Mouse (Mus musculus) frontal cortex, adult 2 months (tissue): ENCODE data around the gene Clybl. TPM values are rescaled to one million over a fixed set of nuclear protein-coding genes. Genes with fewer than 3 reads are reported as not detected.

ENCODE experiments used
- DNase-seq, 2 experiments: peaks; one replicate each; pipeline ENCODE4 v3.0.0; 2022; ENCODE audit warnings: low spot score in 1 of 2; ENCODE audit errors: extremely low spot score in 1 of 2
- polyA plus RNA-seq: library from polyadenylated mRNA; depleted of rRNA; stranded (reverse); fragments of >200 nt; gene quantifications from 2 replicates; pipeline ENCODE4 v1.2.3, GENCODE M21; 2012

The Clybl gene
- polyA plus RNA-seq, 1 experiment, result 24.6 TPM

- DNase-seq, result no peak
Observed at GRCm38 (mm10) chr14:122382281-122382680, 200.8 kb downstream of the Clybl start.

GRCm38 (mm10) chr14:122383931-122384330 lies 202.4 kb downstream of the Clybl start:
- no peak for DNase-seq

DNA sequence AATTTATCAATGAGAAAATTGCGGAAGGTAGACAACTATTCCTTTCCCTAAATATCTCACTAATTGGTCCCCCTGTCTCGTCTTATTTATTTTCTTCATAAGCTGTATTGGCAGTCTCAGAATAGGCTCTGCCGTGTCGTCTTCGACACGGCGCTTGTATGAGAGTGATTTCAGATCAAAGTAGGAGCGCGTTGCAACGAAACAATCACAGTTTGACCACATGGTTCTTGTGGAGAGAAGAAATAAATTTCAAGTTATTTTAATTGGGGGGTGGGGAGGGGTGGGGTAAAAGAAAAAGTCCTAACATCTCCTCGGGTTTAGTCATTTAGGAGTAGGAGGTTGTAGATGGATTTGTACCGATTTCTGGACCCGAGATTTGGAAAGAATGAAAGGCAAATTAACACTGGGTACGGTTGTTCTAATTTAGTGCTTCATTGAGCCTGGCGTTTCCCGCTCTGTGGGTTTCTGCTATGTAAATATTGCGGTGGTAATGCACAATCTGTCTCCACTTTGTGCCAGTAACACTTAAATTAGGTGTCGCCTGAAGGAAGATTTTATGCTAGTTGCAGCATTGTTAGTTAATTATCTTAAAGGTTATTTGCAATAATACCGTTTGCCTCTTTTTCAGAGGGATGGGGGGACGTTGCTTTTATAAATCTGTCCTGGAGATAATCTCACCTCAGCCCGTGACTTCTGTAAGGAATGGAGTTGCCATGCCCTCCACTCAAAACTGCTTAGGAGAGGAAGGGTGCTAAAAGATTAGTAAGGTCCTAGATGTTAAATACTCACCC lies 203.1 kb downstream of the Clybl start:
- DNase-seq, result no peak

GRCm38 (mm10) chr14:122385238-122385534 lies 203.7 kb downstream of the Clybl start:
- no peak for DNase-seq

DNA sequence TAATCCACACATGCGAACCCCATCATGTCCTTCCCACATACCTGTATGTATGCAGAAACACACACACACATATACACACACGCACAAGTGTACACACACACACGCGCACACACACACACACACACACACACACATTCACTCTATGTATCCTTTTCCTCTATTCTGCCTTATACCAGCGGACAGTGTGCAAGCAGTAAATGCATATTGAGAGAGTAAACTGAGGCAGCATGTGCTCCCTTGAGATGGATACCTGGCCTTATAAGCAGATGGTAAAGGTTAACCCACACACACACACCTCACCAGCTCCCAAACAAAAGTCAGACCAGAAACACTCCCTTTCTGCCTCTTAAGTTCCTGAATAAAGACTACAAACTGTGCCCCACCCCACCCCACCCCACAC lies 204.3 kb downstream of the Clybl start:
- no peak for DNase-seq

DNA sequence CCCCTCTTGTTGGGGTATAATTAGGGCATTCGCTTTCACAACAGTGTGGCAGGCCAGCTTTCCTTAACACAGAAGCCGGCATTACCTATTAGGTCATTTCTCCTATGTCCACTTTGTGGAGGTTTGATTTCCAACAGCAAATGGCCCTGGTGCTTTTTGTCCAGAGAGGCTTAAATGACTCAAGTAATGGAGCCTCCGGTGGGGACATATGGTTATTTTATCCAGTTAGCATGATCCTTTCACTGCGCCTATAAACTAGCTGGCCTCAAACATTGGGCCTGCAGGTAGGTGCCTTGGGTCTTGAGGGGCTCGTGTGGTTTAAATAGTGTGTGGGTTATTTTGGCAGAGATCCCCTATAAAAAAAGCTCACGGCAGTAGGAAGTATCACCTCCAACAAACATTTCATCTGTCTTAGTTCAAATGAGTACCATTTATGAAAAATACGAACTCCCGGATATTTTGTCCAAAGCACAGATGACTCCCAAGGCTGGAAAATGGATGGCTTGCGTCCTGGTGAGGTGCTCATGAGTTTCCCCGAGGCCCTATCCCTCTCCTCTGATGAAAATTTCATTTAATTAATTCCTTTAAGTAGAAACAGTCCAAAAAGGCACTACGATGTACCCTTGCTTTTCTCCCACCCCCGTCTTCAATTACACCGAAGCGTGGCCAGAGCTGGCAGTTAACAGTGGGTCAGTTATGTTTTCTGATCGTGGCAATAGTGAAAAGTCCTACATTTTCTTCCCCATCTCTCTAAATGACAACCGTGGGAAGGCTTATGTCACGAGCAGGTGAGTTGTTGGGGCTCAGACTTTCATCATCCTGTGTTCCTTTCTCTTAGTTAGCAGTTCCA lies 205.0 kb downstream of the Clybl start:
- DNase-seq, result no peak

GRCm38 (mm10) chr14:122387781-122388180 lies 206.3 kb downstream of the Clybl start:
- no peak for DNase-seq

DNA sequence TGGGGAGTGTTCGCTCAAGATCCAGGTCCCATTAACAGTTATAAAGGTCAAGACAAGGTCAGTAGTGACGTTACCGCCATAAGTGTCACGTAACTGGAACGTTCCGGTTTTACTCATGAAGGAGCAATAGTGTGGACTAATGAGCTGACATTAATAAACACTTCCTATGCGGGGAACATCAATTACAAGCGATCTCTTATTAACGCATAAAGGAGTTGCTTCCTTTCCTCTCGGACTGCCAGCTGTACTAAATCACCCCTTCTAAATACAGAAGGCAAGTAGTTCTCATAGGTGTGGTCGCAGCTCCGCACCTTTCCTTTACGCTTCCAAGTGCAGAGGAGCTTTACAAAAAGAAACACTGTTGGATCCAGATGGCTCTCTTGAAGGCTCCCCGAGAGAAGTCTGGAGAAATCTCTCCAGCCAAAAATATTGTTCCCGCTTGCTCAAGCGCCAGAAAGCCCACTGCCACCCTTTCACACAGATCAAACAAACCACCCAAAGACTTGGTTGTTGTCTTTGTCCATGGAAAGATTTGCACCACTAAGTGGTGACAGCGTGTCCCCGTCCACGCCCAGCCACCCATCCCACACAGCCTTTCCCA lies 207.0 kb downstream of the Clybl start:
- no peak for DNase-seq

GRCm38 (mm10) chr14:122389684-122390370 lies 208.3 kb downstream of the Clybl start:
- no peak for DNase-seq

GRCm38 (mm10) chr14:122390935-122391334 lies 209.4 kb downstream of the Clybl start:
- DNase-seq, result no peak

GRCm38 (mm10) chr14:122393119-122393518 lies 211.6 kb downstream of the Clybl start:
- no peak for DNase-seq

DNA sequence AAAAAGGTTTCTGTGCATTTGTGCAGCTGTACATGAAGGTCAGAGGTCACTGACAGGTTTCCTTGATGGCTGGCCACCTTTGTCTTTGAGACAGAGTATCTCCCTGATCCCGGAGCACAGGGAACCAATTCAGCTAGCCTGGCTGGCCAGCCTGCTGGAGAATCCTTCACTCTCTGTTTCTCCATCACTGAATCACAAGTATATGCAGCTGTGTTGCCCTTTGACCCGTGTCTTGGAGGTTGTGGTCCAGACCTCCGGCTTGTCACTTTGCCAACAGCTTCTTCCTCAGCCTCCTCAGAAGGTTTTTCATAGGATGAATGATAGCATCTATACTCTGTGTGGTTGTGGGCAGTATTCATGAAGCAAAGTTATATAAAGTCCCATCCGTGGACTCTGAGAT lies 217.2 kb downstream of the Clybl start:
- DNase-seq, result no peak

GRCm38 (mm10) chr14:122399906-122400305 lies 218.4 kb downstream of the Clybl start:
- DNase-seq, result no peak

DNA sequence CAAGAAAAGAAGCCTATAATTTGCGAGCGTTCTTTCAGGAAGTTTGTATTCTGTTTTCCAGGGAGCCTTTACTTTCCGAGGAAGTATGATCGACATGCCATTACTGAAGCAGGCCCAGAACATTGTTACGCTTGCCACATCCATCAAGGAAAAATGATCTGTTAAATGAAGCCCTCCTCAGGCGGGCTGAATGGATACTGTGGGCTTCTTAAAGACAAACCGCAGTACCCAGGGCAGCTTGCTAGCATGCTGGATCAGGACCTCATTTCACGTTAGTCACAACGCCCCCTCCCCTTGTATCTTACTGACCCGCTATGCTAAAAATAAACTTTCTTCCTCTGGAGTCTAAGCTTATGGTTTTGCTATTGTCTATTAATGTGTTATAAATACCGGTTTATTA lies 220.4 kb downstream of the Clybl start:
- DNase-seq, result no peak

- DNase-seq, result no peak
Observed at GRCm38 (mm10) chr14:122402716-122403258, 221.3 kb downstream of the Clybl start.

DNA sequence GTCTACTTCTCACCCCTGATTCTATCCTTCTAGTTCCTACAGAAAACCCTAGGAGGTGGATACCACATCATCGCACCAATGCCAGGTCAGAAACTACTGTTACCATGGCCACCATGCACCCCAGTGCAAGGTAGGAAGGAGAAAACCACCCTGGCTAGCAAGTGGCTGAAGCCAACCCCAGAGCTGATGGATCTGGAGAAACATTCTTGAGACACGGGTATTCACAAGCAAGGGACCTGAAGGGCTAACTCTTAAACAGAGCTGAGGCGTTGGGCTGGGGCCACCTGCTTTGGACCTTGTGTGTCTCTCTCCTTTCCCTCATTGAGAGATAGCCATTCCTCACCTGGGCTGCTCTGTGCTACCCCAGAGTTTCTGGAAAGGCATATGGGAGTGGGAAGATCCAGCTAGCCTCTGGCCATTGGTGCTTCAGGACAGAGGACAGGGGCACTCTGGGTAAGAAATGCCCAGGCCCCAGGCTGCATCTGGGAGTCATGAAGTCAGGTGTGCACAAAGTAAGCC lies 222.0 kb downstream of the Clybl start:
- DNase-seq, result no peak

GRCm38 (mm10) chr14:122404596-122405154 lies 223.2 kb downstream of the Clybl start:
- no peak for DNase-seq

- DNase-seq, result no peak
Observed at GRCm38 (mm10) chr14:122405236-122405635, 223.7 kb downstream of the Clybl start.

DNA sequence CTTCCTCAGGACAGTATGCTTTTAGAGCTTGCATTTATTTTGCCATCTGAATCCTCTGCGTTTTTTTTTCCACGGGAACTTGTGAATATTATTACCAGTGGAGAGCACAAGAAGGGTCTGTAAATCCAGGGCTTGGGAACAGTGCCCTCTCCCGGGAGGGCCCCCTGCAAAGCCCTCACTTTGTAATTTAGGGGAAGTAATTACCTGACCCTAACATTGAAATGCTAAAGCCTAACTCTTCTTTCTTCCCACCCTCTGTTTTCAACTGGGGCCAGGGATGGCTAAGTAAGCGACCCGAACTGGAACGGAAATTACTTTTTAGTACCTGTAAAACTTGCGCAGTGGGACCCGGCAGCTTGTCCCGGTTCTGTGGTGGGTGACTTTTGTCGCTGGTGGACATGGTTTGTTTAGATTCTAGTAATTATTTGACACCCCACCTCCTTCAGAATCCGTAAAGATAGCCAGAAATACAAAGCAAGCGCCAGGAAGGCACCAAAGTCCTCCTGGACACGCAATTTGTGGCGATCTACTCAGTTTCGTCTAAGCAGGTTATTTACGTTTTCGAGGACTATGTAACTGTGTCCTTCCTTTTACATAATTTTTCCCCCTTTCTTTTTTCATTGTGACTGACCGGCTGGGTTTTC lies 224.5 kb downstream of the Clybl start:
- no peak for DNase-seq
